Mouse (Mus musculus) ES-E14 (cell line): ENCODE results near the gene Uchl1.

Source experiments
- CHD2 ChIP-seq: IDR thresholded peaks from 2 replicates; pipeline ENCODE4 v1.6.1; 2014; ENCODE audit warnings: mild to moderate bottlenecking, low read depth, low read length, inconsistent platforms
- HCFC1 ChIP-seq: IDR thresholded peaks from 2 replicates; pipeline ENCODE4 v1.6.1; 2012; ENCODE audit warnings: low read length, inconsistent platforms, borderline replicate concordance; ENCODE audit not compliant: insufficient read depth
- MAFK ChIP-seq: IDR thresholded peaks from 2 replicates; pipeline ENCODE4 v1.6.1; 2014; ENCODE audit warnings: mild to moderate bottlenecking, low read depth, low read length, inconsistent platforms; ENCODE audit not compliant: insufficient read depth
- ZC3H11A ChIP-seq: IDR thresholded peaks from 2 replicates; pipeline ENCODE4 v1.6.1; 2012; ENCODE audit warnings: low read depth, mild to moderate bottlenecking, inconsistent platforms, low read length, borderline replicate concordance
- ZNF384 ChIP-seq: IDR thresholded peaks from 2 replicates; pipeline ENCODE4 v1.6.1; 2012; ENCODE audit warnings: low read depth, low read length, inconsistent platforms

GRCm38 (mm10) chr5:66723037-66723436 lies 47.1 kb downstream of the Uchl1 start:
- TF ChIP-seq CHD2 (no peak), ZC3H11A (no peak), MAFK (no peak), ZNF384 (no peak), HCFC1 (no peak)
